Mouse (Mus musculus) naive thymus-derived CD4-positive, alpha-beta T cell, adult 5 months (primary cell): ENCODE results near the gene Etnk2. TPM values are rescaled to one million over a fixed set of nuclear protein-coding genes. Genes with fewer than 3 reads are reported as not detected.

Source experiments
- polyA plus RNA-seq: library from polyadenylated mRNA; unstranded; fragments of 100-300 nt; shearing (Covaris generic); gene quantifications from one replicate; pipeline ENCODE4 v1.2.1, GENCODE M21; 2017

Gene Etnk2
- not detected for polyA plus RNA-seq

DNA sequence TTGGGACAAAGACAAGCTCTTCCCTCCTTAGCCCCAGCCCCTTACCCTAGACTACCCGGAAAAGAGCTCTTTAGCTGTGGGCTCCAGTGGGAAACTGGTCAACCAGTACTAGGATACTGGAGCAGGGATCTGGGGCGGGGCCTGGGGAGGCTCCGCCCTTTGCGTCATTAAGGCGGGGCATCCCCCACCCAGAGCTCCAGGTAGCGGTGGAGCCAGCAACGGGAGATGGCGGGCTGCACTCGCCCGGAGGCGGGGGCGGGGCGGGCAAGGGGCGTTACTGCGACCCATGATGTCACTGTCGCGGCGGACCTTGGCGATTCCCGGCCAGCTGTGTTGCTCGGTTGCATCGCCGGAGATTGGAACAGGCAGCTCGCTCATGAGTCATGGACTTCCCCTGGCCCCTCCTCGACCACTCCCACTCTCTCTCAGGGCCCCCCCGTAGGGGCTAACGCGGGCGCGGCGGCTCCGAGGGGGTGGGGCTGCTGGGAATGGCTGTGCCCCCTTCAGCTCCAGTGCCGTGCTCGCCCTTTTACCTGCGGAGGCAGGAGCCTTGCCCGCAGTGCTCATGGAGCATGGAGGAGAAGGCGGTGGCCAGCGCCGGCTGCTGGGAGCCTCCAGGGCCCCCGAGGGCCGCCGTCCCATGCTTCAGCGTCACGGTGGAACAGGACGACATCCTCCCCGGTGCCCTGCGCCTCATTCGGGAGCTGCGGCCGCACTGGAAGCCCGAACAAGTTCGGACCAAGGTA lies at the start of gene Etnk2:
Etnk2 (plus strand) TSS at position 297 of the 746 bp plus-strand sequence.

GRCm38 (mm10) chr1:133321267-133321925 lies 42.0 kb upstream of the Etnk2 start, which contains the start of gene Kiss1:
Kiss1 (plus strand) TSS chr1:133321875.

GRCm38 (mm10) chr1:133350210-133350609 lies 13.2 kb upstream of the Etnk2 start, which contains the start of gene Ren1:
Ren1 (plus strand) TSS chr1:133350510.

DNA sequence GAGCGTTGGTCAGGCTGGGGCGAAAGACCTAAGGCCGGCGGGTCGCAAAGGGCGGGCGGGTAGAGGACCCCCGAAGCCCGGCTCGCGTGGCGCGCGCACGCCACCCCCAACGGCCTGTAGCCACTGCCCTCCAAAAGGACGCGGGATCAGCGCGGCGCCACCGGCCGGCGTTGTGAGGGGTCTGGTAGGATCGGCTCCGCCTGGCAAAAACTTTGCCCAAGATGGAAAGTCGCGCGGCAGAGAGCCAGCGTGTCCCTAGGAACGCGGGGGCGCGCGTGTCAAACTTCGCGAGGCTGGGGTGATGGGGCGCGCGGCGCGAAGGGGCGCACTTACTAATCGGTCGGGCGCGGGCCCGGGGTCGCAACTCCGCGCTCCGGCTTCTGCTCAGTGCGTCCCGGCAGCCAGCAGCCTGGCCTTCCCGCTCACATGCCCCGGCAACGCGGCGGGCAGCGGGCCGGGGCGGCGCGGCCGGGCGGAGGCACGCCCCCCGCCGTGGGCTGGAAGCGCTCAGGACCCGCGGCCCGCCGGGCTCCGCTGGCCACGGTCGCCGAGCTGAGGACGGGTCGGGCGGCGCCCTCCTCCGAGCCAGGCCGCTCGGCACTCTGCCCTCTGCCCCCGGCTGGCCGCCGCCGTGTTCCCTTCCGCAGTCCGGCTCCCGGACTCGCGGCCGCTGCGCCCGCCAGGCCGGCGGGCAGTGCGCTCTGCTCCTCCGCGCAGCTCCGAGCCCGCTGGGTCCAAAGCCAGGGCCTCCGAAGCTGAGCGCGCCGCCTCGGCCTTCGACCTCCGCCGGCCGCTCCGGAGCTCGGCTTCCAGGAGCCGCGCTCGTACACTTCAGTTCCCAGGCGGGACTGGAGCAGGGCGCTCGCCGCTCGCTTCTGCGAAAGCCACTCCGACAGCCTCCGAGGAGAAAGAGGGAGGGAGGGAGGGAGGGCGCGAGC lies 60.4 kb downstream of the Etnk2 start, which contains the start of gene Sox13:
Sox13 (minus strand) TSS at position 835 of the 938 bp plus-strand sequence.

Other genes starting within 250 kb of the Etnk2 start
- gene Ppp1r15b, start 232.4 kb upstream of the Etnk2 start, polyA plus RNA-seq, result 48.1 TPM
- gene Plekha6, start 199.4 kb upstream of the Etnk2 start, polyA plus RNA-seq, result 3.1 TPM
- not detected for gene Golt1a, start 53.8 kb upstream of the Etnk2 start, polyA plus RNA-seq
- gene Kiss1, start 41.7 kb upstream of the Etnk2 start, polyA plus RNA-seq, result not detected
- not detected for gene Ren1, start 13.1 kb upstream of the Etnk2 start, polyA plus RNA-seq
- gene Sox13, start 60.8 kb downstream of the Etnk2 start, polyA plus RNA-seq, result 1.0 TPM
- 217 TPM for gene Snrpe, start 246.7 kb downstream of the Etnk2 start, polyA plus RNA-seq